Mouse (Mus musculus) ES-Bruce4 (cell line): ENCODE measurements around the gene Batf2. TPM values are rescaled to one million over a fixed set of nuclear protein-coding genes. Genes with fewer than 3 reads are reported as not detected.
"Not testable (repeated sequence)": the region's sequence is repeated elsewhere in the genome, so short reads cannot be mapped to it uniquely, and the experiment has no call there.

Source experiments
- H3K27ac ChIP-seq: 2 replicates; pipeline ENCODE4 v1.5.1; 2012; ENCODE audit warnings: low read length, inconsistent platforms; ENCODE audit not compliant: insufficient read depth
- H3K27me3 ChIP-seq: 2 replicates; pipeline ENCODE4 v1.6.1; 2012; ENCODE audit warnings: mild to moderate bottlenecking, low read length, inconsistent platforms; ENCODE audit not compliant: control insufficient read depth, poor library complexity, insufficient read depth, severe bottlenecking
- H3K36me3 ChIP-seq: 2 replicates; pipeline ENCODE4 v1.6.1; 2012; ENCODE audit warnings: inconsistent platforms, mild to moderate bottlenecking, low read length, moderate library complexity; ENCODE audit not compliant: control insufficient read depth, poor library complexity, insufficient read depth, severe bottlenecking
- H3K4me1 ChIP-seq: one replicate; pipeline ENCODE4 v1.8.1; 2011; ENCODE audit warnings: low read length; ENCODE audit not compliant: control insufficient read depth, insufficient read depth
- H3K4me3 ChIP-seq: 2 replicates; pipeline ENCODE4 v1.5.1; 2011; ENCODE audit warnings: low read depth, mild to moderate bottlenecking, low read length
- H3K9ac ChIP-seq: 2 replicates; pipeline ENCODE4 v1.6.1; 2012; ENCODE audit warnings: low read depth, mild to moderate bottlenecking, inconsistent platforms; ENCODE audit not compliant: poor library complexity, severe bottlenecking
- H3K9me3 ChIP-seq: replicated peaks from 2 replicates; pipeline ENCODE4 v1.6.1; 2012; ENCODE audit warnings: mild to moderate bottlenecking, low read length, inconsistent platforms; ENCODE audit not compliant: control insufficient read depth, poor library complexity, insufficient read depth, severe bottlenecking
- CTCF ChIP-seq: IDR thresholded peaks from one replicate; pipeline ENCODE4 v1.8.1; 2011; ENCODE audit warnings: low read depth, low read length
- EP300 ChIP-seq: IDR thresholded peaks from 2 replicates; pipeline ENCODE4 v1.6.1; 2011; ENCODE audit warnings: low read depth, low read length; ENCODE audit not compliant: insufficient read depth
- POLR2A ChIP-seq: IDR thresholded peaks from one replicate; pipeline ENCODE4 v1.8.1; 2011; ENCODE audit warnings: low read length; ENCODE audit not compliant: insufficient read depth
- polyA plus RNA-seq: library from polyadenylated mRNA; stranded (reverse); fragments of >200 nt; gene quantifications from 2 replicates; pipeline ENCODE4 v1.2.4, GENCODE M21; 2011; ENCODE audit warnings: low read depth; ENCODE audit not compliant: missing spikeins, insufficient read depth, insufficient read length

The Batf2 gene
- polyA plus RNA-seq, 1 experiment, result not detected

- H3K27ac ChIP-seq, result peak within 1 kb of the TSS; percentile 22; the same call in 1 of the 2 replicates
- H3K4me3 ChIP-seq, result peak within 1 kb of the TSS; percentile 88
- peak; percentile 69 for TF ChIP-seq POLR2A
- TF ChIP-seq EP300, result no peak
- TF ChIP-seq CTCF, result no peak
- H3K4me1 ChIP-seq, result no peaks in the 10 kb centered on the region
- peak within 1 kb of the TSS; percentile 41 for H3K9ac ChIP-seq
- no peaks in the 10 kb centered on the region for H3K36me3 ChIP-seq
- H3K9me3 ChIP-seq, result no peaks in the 10 kb centered on the region
- H3K27me3 ChIP-seq, result no peaks in the 10 kb centered on the region
These were observed 12.9 kb upstream of the Batf2 start, which contains the start of gene Snx15 for GRCm38 (mm10) chr19:6127760-6128341. Gene Snx15 (minus strand): TSS chr19:6128304.

- not testable (repeated sequence) for H3K4me3 ChIP-seq, H3K27me3 ChIP-seq, H3K9me3 ChIP-seq, H3K9ac ChIP-seq, H3K36me3 ChIP-seq, H3K27ac ChIP-seq, H3K4me1 ChIP-seq
These were observed 10.2 kb upstream of the Batf2 start for GRCm38 (mm10) chr19:6130414-6131128.

GRCm38 (mm10) chr19:6132171-6132827 is 8.5 kb upstream of the Batf2 start:
- Histone ChIP-seq H3K27ac (no peak overlapping the region), H3K36me3 (0 out of 2 replicates have a peak, but pooled peaks cover 2% of the 10 kb centered on the region), H3K4me3 (no peak overlapping the region), H3K4me1 (no peaks in the 10 kb centered on the region), H3K27me3 (no peaks in the 10 kb centered on the region), H3K9ac (no peak overlapping the region), H3K9me3 (no peaks in the 10 kb centered on the region)
- no peak for TF ChIP-seq POLR2A
- no peak for TF ChIP-seq CTCF
- TF ChIP-seq EP300, result no peak

DNA sequence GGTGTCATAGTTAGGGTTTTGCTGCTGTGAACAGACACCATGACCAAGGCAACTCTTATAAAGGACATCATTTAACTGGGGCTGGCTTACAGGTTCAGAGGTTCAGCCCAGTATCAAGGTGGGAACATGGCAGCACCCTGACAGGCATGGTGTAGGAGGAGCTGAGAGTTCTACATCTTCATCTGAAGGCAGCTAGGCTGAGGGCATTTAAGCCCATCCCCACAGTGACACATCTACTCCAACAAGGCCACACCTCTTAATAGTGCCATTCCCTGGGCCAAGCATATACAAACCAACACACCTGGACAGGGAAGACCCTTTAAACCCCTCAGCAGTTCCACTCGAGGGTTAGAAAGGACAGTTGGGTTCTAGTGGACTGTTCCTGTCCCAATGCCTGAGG is 7.6 kb upstream of the Batf2 start:
- H3K27ac ChIP-seq, H3K4me3 ChIP-seq, H3K27me3 ChIP-seq, H3K36me3 ChIP-seq, H3K9ac ChIP-seq, H3K4me1 ChIP-seq, H3K9me3 ChIP-seq: not testable (repeated sequence)

GRCm38 (mm10) chr19:6136397-6136796 is 4.4 kb upstream of the Batf2 start:
- H3K4me3 ChIP-seq, result no peak overlapping the region
- 0 out of 2 replicates have a peak, but pooled peaks cover 2% of the 10 kb centered on the region for H3K36me3 ChIP-seq
- no peak overlapping the region for H3K9ac ChIP-seq
- H3K9me3 ChIP-seq, result no peaks in the 10 kb centered on the region
- H3K27me3 ChIP-seq, result no peaks in the 10 kb centered on the region
- no peaks in the 10 kb centered on the region for H3K4me1 ChIP-seq
- TF ChIP-seq EP300 (no peak), CTCF (no peak), POLR2A (no peak)
- H3K27ac ChIP-seq, result no peak overlapping the region

DNA sequence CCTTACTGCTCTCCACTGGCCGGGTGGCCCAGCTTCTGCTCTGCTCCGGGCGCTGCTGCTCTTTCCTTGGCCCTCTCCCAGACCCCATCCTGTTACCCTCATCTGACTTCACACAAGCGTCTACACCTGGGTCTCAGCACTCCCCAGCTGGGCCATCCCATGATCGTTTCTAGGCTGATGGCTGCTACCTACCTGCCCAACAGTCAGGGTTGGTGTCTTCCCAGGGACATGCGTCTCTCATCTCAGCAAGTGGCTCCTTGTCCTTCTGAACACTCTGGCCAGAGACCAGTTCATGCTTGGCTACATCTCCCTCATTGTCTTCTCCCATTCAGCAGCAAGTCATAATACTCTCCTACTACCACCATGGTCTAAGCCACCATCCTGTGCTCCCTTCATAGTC is 1.1 kb upstream of the Batf2 start:
- no peaks in the 10 kb centered on the region for H3K27me3 ChIP-seq
- no peak overlapping the region for H3K27ac ChIP-seq
- TF ChIP-seq CTCF, result no peak
- TF ChIP-seq EP300, result no peak
- TF ChIP-seq POLR2A, result no peak
- no peaks in the 10 kb centered on the region for H3K9me3 ChIP-seq
- peak overlapping the region; percentile 19; the same call in 1 of the 2 replicates for H3K4me3 ChIP-seq
- 0 out of 2 replicates have a peak overlapping the region, but pooled peaks have one; percentile 87 for H3K9ac ChIP-seq
- no peaks in the 10 kb centered on the region for H3K4me1 ChIP-seq
- H3K36me3 ChIP-seq, result no peaks in the 10 kb centered on the region
